Mouse (Mus musculus): Measurements from ENCODE around the gene 1700018F24Rik.

- TF ChIP-seq CTCF (IDR thresholded peaks at IDR 0.05; ENCODE audit: extremely low read depth, insufficient read length, insufficient replicate concordance, low read depth, low read length) (peak; percentile 10; the same call in 1 of the 2 replicates), POLR2A (IDR thresholded peaks at IDR 0.05; ENCODE audit: low read depth, low read length) (no peak)
These were observed 28.6 kb downstream of the 1700018F24Rik start for GRCm38 (mm10) chr5:145071342-145071741.
